Mouse (Mus musculus) MEL-GATA-1-ER (cell line): Measurements from ENCODE around the gene Add3.

Experiments used
- DNase-seq: peaks from one replicate; pipeline ENCODE4 v3.0.0-alpha.2; 2012; ENCODE audit warnings: low read depth; ENCODE audit errors: extremely low read depth

Add3 gene

GRCm38 (mm10) chr19:53140044-53140803, at the start of gene Add3:
Gene Add3 (plus strand): TSS chr19:53140443.
- no peak for DNase-seq

GRCm38 (mm10) chr19:53090677-53091076, 49.6 kb upstream of the Add3 start:
- no peak for DNase-seq

- DNase-seq = no peak
These were observed 48.0 kb upstream of the Add3 start for GRCm38 (mm10) chr19:53092251-53092650.

GRCm38 (mm10) chr19:53093294-53093693, 46.9 kb upstream of the Add3 start:
- no peak for DNase-seq

- no peak for DNase-seq
These were observed 45.6 kb upstream of the Add3 start for GRCm38 (mm10) chr19:53094684-53095083.

- no peak for DNase-seq
These were observed 38.6 kb upstream of the Add3 start for GRCm38 (mm10) chr19:53101374-53102300.

GRCm38 (mm10) chr19:53105374-53106090, 34.7 kb upstream of the Add3 start:
- no peak for DNase-seq

GRCm38 (mm10) chr19:53106952-53107351, 33.3 kb upstream of the Add3 start:
- DNase-seq = peak; percentile 53

- no peak for DNase-seq
These were observed 32.6 kb upstream of the Add3 start for GRCm38 (mm10) chr19:53107361-53108247.

- no peak for DNase-seq
These were observed 28.1 kb upstream of the Add3 start for GRCm38 (mm10) chr19:53111996-53112590.

- DNase-seq = peak; percentile 91
These were observed 20.9 kb upstream of the Add3 start for GRCm38 (mm10) chr19:53119255-53119795.

GRCm38 (mm10) chr19:53120483-53120882, 19.8 kb upstream of the Add3 start:
- no peak for DNase-seq

GRCm38 (mm10) chr19:53122641-53123241, 17.5 kb upstream of the Add3 start:
- DNase-seq = no peak

GRCm38 (mm10) chr19:53123301-53123700, 16.9 kb upstream of the Add3 start:
- DNase-seq = no peak

- DNase-seq = no peak
These were observed 14.6 kb upstream of the Add3 start for GRCm38 (mm10) chr19:53125679-53126078.

GRCm38 (mm10) chr19:53126546-53126945, 13.7 kb upstream of the Add3 start:
- DNase-seq = no peak

- DNase-seq = no peak
These were observed 12.6 kb upstream of the Add3 start for GRCm38 (mm10) chr19:53127320-53128291.
